Mouse (Mus musculus) adrenal gland, postnatal 36 days (tissue): Measurements from ENCODE around the gene H2-Q10. TPM values are rescaled to one million over a fixed set of nuclear protein-coding genes. Genes with fewer than 3 reads are reported as not detected.
"Not testable (repeated sequence)": the region's sequence is repeated elsewhere in the genome, so short reads cannot be mapped to it uniquely, and the experiment has no call there.

Source experiments
- DNase-seq, 2 experiments: peaks; one replicate each; pipeline ENCODE4 v3.0.0; 2021; ENCODE audit warnings: mixed read lengths in 1 of 2
- total RNA-seq, 2 experiments: library from RNA; stranded (reverse); gene quantifications; 2 replicates each; pipeline ENCODE4 v1.2.3; 2021

Gene H2-Q10
- total RNA-seq, 2 experiments from 2014 or later = 7.5 to 8.7 TPM

DNA sequence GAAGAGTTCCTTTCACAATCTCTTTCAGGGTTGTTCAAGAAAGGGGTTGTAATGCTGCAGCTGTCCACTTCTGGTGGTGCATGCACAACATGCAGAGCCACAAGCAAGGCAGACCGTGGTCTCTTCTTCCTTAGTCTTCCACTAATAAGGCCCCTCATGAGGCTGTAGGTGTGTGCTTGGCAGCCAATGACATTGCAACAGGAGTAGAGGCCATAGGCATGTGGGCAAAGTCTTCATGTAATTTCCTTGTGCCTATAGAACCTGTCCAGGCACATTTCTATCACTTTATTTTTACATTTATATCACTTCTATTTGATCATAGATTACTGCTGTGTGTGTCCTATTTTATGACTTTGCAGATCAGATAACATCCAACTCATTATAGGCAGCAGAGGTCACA, 11.6 kb upstream of the H2-Q10 start:
- not testable (repeated sequence) for DNase-seq

DNA sequence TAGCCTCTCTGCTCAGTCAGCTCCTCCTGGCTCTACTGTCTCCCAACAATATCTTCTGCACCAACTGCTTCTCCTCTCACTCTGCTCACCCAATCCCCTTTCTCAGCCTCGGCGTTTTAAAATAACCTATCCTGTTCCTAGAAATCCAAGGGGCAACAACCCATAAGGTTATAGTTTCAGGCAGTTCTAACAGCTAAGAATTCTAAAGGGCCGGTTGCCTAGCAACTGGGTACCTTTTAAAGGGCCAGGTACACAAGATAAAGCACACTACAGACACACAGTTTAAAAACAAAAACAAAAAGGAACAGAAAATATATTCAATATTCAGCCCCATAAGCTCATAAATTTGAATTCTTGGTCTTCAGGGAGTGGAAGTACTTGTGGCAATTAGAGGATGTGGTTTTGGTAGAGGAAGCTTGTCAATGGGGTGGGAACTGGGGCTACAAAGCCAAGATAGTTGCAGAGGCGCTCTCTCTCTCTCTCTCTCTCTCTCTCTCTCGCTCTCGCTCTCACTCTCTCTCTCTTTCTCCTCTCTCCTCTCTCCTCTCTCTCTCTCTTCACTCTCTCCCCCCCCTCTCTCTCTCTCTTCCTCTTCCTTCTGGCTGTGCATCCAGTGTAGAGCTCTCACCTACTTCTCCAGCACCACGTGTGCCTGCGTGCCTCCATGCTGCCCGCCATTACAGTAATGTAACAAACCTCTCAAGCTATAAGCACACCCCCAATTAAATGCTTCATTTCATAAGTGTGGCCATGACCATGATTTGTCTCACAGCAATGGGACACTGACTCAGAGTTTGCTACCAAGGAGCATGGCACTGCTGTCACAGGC, 9.2 kb upstream of the H2-Q10 start:
- not testable (repeated sequence) for DNase-seq

DNA sequence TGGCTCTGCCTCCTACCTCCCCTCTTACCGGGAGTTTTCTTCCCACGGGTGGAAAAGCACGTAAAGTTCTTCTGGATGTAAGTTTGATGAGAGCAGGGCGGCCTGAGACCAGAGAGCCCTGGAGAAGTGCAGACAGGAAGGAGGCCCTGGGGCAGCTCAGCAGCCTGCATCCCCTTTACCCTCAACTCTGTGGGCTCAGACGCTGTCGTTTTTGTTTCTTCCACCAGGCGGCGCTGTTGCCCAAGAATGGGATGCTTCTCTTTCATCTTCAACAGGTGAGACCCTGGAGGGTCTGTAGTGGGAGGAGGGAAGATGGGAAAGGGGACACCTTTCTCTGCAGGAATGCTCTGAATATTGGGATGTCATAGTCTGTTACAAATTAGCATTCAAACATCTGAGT, 4.2 kb upstream of the H2-Q10 start:
- DNase-seq = not testable (repeated sequence)

DNA sequence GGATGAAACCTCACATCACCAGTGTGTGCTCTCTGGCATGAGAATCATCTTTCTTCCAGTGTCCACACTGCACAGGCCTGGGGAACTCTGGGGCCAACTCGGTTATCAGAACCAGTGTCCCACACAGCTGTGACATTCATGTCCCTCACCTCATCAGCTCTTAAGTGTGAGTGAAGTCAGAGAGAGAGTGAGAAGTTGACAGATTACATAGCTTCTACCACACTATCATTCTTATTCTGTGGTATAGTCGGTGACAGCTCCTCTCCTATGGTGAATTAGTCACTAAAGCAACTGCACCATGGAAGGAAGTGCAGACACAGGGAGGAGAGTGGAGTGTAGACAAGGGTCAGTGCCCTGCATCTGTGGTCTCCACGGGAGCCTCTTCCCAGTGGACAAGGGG, 953 bp upstream of the H2-Q10 start:
- not testable (repeated sequence) for DNase-seq

DNA sequence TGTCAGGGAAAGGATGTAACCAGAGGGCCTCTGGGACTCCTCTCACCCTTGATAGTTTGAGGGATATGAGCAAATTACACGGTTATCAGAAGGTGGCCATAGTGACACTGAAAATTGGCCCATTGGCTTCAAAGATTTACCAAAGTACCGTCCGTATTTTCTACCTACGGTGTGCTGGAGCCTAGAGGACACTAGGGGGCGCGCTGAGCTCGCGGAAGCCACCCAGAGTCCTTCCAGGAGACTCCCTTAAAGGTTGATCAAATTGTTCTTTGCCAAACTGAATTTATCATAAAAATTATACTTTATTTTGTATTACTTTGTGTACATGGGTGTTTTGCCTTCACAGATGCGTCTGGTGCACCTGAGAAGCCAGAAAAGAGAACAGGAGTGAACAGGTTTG, 14.2 kb downstream of the H2-Q10 start:
- DNase-seq = peak; percentile 70 to 73

DNA sequence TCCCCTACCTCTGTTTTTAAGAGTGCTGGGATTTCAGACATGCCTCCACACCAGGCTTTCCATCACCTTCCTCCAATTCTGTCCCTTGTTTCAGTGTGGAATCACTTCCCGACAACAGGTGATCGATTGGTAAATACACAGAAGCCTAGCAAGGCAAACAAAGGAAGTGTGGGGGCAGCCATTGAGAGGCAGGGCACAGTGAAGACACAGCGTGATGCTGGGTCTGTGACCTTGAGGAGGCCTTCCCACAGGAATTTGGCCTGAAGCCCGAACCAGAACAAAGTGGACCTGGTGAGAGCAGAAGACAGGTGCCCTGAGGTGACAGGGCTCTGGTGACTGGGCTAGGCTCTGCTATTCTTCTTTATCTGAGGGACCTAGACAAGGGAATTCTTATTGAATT, 15.8 kb downstream of the H2-Q10 start:
- DNase-seq = peak in 1 of 2 experiments; percentile 11

DNA sequence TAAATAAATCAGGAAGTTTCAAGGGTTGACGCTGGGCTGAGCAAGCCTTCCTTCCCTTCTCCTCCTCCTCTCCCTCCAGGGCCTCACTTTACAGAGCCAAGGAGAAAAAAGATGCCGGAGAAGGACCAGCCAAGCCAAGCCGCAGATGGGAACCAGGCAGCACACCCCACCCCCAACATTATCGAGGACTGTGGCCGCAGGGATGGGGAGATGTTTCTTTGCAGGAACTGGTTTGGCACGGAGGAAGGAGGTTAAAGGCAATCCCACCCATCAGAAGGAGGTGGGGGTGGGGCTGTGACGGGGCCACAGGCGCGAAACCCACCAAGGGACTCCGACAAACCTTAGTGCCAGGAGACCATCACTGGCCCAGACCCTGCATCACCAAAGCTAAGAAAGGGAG, 16.8 kb downstream of the H2-Q10 start:
- no peak for DNase-seq

DNA sequence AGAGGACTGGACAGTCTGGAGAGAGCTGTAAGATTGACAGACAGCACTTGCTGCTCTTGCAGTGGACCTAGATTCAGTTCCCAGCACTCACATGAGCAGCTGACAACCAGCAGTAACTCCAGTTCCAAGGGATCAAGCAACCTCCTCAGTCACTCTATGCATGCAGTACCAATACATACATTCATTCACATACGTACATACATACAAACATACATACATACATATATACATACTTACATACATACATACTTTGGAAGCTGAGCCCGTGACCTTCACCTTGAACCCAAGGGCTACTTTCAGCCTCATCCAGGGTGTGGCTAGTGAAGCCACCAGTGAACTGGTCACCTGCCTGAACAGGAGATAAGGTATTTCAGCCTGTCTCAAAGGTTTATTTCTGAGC, 18.2 kb downstream of the H2-Q10 start:
- DNase-seq = no peak

DNA sequence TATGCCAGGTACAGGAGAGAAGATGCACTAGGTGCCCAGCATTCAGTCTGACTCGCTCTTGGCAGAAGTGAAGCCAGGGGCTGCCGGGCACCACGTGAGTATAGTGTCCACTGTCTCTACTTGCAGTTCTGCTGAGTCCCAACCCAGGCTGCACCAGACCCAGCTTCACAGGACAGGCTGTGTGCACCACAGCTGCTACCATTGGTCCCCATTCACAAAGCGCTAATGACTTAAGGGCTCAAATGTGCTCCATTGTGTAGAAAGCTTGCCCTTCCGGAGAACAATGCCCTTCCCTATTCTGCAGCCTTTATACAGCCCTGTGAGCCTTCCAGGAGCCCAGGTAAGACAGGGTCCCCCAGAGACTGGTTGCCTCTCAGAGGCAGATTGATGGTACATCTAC, 20.4 kb downstream of the H2-Q10 start:
- DNase-seq = no peak

DNA sequence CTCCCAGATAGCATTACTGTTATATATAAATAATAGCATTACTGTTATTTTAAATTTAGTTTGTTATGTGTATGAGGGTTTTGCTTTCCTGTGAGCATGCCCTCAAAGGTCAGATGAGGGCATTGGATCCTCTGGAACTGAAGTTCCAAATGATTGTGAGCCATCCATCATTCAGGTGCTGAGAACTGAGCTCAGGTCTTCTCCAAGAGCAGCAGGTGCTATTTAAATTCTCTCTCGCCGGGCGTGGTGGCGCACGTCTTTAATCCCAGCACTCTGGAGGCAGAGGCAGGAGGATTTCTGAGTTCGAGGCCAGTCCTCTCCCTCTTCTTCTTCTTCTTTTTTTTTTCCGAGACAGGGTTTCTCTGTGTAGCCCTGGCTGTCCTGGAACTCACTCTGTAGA, 27.2 kb downstream of the H2-Q10 start:
- no peak for DNase-seq

DNA sequence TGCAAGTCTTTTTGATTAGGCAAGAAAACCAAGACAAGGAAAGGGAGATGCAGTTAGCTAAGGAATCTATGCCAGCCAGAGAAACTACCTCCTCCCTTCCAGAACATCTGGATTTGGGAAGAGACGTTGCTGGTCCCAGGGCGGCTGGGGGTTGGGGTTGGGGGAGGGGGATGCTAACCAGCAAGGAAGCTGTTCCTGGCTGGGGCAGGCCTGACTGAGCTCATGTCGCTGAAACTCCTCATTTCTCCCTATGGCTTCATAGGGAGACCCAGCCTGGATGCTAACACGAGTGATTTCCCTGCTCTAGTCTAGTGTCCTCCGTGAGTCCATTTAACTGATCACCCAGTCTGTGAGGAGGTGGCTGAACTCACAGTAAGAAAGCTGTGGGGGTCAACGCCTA, 32.3 kb downstream of the H2-Q10 start:
- DNase-seq = no peak

DNA sequence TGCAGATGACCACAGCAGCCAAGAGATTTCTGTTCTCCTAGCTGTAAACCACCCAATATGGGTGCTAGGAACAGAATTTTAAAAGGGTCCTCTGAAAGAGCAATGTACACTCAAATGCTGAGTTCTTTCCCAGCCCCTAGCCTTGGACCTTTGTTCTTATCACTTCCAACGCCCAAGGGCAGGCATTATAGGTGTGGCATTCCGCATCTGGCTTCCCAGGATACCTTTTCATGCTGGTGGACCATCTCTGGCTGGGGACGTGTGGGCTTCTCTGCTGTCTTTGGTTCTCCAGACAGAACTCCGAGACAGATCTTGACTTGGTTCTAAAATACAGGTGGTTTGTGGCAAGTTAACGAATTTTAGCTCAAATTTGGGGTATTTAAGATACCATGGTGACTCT, 32.9 kb downstream of the H2-Q10 start:
- DNase-seq = no peak

DNA sequence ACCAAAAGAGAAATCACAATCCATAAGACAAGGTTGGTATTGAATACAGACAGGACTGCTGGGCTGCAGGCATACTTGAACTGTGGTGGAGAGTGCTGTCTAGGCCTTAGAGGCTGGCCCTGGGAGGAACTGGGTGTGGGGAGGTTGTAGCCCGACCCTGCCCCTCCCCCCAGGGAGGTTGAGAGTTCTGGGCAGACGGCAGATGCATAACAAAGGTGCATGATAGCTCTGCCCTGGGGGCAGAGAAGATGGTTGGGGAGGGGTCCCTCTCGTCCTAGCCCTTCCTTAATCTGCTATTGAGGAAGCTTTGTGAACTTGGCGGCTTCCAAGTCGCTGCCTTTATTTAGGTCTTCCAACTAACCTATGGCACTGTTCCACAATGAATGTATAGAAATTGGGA, 34.0 kb downstream of the H2-Q10 start:
- DNase-seq = no peak

DNA sequence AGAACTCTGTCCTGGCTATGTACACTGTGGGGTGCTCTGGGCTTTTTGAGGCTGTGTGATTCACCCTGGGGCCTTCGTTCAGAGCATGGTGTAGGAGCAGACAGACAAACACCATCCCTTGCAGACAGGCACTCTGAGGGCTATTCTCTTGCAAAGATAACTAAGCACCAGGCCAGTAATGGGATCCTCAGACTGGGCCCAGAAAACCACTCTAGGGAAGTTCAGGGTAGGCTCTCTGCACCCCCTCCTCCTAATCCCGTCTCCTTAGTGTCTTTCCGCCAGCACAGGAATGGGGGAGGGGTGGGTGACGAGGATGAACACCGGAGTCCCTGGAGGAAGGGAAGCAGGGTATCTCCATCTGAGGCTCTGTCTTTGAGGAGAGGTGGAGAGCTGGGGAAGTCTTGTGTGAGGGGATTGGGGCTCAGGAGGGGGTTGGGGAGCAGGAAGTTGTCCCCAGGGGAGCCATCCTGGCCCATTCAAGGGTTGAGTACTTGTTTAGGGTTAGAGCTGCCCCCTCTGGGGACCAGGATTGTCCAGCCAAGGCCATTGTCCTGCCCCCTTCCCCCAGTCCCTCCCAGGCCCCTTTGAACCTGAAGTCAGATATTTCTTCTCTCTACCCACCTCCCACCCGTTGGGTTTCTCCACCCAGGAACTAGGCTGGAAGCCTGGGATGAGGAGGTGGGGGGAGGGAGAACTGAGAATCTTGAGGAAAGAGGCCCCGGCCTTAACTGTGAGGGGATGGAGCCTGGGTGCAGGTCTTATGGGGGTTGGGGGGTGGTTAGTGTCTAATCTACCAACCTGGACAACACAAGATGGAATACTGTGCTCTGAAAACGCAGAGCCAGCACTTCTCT, 35.0 kb downstream of the H2-Q10 start:
- DNase-seq = no peak

DNA sequence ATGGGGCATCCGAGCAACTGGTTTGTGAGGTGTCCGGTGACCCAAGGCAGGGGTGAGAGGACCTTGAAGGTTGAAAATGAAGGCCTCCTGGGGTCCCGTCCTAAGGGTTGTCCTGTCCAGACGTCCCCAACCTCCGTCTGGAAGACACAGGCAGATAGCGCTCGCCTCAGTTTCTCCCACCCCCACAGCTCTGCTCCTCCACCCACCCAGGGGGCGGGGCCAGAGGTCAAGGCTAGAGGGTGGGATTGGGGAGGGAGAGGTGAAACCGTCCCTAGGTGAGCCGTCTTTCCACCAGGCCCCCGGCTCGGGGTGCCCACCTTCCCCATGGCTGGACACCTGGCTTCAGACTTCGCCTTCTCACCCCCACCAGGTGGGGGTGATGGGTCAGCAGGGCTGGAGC, 35.9 kb downstream of the H2-Q10 start, which contains the start of gene Pou5f1:
TSS of gene Pou5f1 (plus strand) at position 243 of the 400 bp plus-strand sequence.
- DNase-seq = no peak

DNA sequence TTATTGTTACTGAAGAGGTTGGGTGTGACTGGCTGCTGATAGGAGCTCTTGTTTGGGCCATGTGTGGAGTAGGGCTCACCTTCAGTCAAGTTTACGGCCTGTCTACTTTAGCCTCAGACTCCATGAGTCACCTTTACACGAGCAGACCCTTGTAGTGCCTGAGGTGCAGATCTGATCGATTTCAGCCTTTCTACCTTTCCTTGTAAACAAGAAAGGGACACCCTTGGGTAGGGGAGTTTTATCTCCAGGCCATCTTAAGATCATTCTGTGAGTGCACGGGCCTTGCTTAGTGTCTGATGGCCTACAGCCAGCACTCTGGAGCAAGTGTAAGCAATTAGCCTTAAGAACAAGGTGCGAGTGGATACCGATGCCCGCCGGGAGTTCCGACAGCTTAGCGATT, 37.0 kb downstream of the H2-Q10 start:
- no peak for DNase-seq

DNA sequence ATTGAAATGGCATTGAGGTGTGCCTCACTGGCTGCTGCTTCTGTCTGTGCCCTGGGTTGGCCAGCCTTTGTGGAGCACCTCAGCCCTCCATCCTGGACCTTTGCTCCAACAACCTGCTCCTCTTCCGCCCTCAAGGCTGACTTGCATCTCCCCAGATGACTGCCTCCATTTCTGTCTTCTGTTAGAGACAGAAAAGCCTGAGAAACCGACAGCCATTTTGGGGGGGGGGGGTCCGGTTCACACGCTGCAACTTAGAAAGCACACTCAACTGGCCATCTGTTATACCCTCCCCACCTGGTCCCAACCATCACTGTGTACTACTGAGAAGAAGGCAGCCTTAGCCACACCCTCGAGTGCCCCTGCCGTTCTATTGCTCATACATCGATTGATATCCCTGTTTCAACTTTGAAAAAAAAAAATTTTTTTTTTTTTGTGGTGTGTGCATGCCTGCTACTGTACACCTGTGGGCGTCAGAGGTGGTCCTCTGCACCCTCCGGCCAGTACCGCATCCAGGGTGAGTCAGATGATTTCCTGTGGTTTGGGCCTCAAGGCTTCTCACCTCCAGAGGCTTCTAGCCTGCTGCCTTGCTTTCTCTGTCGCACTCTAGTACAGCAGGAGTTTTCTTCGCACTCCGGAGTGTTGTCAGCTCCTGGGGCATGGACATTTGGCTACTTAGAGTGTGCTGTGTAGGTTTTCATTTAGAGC, 37.8 kb downstream of the H2-Q10 start:
- DNase-seq = no peak

DNA sequence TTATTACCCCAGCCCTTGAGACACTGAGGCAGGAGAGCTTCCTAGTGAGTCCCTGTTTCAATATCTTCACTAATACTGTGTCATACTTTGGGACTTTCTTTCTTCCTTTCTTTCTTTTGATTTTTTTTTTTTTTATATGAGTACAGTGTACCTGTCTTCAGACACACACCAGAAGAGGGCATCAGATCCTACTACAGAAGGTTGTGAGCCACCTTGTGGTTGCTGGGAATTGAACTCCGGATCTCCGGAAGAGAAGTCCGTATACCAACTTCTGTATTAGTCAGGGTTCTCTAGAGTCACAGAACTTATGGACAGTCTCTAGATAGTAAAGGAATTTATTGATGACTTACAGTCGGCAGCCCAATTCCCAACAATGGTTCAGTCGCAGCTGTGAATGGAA, 38.4 kb downstream of the H2-Q10 start:
- DNase-seq = not testable (repeated sequence)

DNA sequence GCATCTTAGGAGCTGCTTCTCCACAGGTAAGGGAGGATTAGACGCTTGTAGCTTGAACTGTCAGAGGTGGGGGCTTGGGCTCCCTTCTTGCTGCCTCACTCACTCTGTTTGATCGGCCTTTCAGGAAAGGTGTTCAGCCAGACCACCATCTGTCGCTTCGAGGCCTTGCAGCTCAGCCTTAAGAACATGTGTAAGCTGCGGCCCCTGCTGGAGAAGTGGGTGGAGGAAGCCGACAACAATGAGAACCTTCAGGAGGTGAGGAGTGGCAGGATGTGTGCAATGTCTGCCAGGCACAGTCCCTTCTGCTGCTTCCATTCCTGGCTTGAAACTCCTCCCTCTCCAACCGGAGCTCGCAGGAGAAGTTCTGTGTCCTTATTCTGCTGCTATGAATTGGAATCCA, 39.4 kb downstream of the H2-Q10 start:
- DNase-seq = no peak

DNA sequence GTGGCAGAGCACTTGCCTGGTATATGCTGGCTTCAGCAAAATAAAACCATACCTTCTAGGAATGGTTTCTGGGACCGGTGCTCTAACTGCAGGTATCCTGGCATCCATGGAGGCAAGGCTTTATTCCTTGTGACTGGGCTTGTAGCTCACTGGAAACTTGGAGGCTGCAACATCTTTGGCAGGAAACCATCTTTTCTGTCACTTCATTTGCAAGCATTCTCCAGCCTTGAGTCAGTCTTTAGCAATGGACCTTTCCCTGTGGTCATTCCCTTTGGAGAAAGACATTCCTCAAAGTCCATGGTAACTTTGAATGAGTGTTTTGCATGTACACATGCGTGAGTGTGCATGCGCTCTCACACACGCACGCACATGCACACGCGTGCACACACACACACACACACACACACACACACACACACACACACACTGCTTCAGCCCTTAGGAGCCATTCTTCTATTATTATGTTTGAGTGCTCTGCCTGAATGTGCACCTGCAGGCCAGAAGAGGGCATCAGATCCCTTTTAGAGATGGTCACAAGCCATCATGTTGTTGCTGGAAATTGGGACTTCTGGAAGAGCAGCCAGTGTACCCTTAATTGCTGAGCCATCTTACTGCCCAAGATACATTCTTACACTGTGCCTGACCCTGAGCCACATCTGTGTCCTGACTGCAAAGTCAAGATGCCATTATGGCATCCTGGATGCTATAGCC, 43.2 kb downstream of the H2-Q10 start:
- no peak for DNase-seq

DNA sequence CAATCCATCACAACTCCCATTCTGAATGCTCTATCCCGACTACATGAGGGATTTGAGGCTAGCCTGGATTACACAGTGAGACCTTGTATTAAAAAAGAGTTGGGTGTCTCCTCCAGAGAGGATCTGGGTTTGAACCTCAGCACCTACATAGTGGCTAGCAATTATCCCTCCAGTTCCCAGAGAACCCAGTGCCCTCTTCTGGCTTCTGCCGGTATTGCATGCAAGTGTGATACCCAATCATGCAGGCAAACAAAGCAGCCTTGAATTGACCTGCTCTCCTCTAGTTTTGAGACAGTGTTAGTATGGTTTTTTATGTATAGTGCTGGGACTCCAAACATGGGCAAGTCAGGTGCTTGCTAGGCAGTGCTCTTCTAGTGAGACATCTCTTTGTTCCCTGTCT, 44.0 kb downstream of the H2-Q10 start:
- peak; percentile 80 to 85 for DNase-seq

DNA sequence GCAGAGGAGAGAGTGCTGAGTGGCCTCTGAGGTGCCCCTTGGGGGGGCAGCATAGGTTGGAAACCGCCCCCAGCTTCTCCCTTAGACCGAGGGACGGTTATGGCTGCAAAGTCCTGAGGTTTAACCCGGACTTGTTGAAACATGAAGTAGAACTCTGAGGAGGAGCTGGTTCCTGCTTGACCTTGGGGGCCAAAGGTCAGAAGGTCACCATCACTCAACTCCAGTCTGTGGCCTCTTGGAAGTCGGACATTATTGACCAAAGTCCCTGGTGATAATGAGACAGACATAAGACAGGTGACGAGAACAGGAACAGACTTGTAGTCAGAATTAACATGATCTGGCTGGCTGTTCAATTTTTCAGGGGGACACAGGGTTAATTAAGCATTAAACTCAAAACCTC, 44.9 kb downstream of the H2-Q10 start:
- no peak for DNase-seq
